Mouse (Mus musculus) Patski (cell line): ENCODE data around the gene Sik3. TPM values are rescaled to one million over a fixed set of nuclear protein-coding genes. Genes with fewer than 3 reads are reported as not detected.

Experiments used
- ATAC-seq: fragments of 100-300 bp; one replicate; pipeline ENCODE4 v1.8.0; 2021
- CTCF ChIA-PET: fragments of 350-600 bp; sonication (Branson Sonifier 250); formaldehyde crosslinking; loops from one replicate; lab custom pipeline; 2022; ENCODE audit warnings: inconsistent platforms; lab: Charles Lee
- POLR2A ChIA-PET: fragments of 350-600 bp; sonication (Branson Sonifier 250); formaldehyde crosslinking; loops from one replicate; lab custom pipeline; 2022; ENCODE audit warnings: antibody characterized with exemption, inconsistent platforms; lab: Charles Lee
- DNase-seq: peaks from one replicate; pipeline ENCODE4 v3.0.0-alpha.2; 2011; ENCODE audit warnings: low read depth, low spot score
- H3K27me3 ChIP-seq: fragments of 371-371 bp; one replicate; pipeline ENCODE4 v1.5.1; 2021
- CTCF ChIP-seq: fragments of 100-300 bp; IDR thresholded peaks from one replicate; pipeline ENCODE4 v1.5.1; 2021
- in situ Hi-C: fragments of 300-500 bp; cut with MboI; formaldehyde crosslinking; loops from 3 replicates; pipeline ENCODE4 v1.11.1; 2018; ENCODE audit warnings: low pct_unique_long_range_greater_than_20kb, mixed read lengths
- polyA plus RNA-seq: library from polyadenylated mRNA; unstranded; gene quantifications from one replicate; pipeline ENCODE4 v1.2.3, GENCODE M21; 2021

The Sik3 gene
- polyA plus RNA-seq, 1 experiment from 2014 or later: 46.2 TPM

- POLR2A ChIA-PET: no interaction called here
- CTCF ChIA-PET: interaction anchor here (1.1 to 3.1 kb wide), 4 partner anchors 10 to 65 kb away, joined by 3 to 24 read pairs (median 5); no protein-coding TSS in a partner anchor
- no peaks in the 10 kb centered on the region for H3K27me3 ChIP-seq
- DNase-seq (no peak), ATAC-seq (no peak)
- no peak for TF ChIP-seq CTCF
- in situ Hi-C loops: no loop called here
Measured at GRCm38 (mm10) chr9:46175300-46175699, 162.7 kb downstream of the Sik3 start.

GRCm38 (mm10) chr9:46175938-46176375 is 163.3 kb downstream of the Sik3 start:
- in situ Hi-C loops: no loop called here
- CTCF ChIA-PET: interaction anchor here (0.6 to 3.1 kb wide), 5 partner anchors 9 to 66 kb away, joined by 3 to 24 read pairs (median 4); no protein-coding TSS in a partner anchor

DNA sequence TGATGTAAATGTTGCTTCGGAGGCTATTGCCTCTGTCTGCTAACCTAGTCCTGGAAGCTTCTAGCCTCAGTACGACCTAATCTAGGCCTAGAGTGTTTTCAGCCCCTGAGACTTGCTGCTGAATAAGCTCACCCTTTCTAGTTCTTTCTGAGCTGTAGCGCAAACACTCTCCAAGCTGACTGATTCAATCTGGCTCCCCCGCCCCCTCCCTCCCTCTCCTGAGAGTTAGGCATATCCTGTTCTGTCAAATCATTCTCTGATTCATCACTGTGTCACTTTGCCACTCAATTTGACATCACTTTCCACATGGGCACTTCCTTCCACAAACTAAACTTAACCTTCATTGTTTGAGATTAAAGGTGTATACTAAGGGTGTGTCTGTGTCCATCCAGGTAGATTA is 164.0 kb downstream of the Sik3 start:
- H3K27me3 ChIP-seq: no peaks in the 10 kb centered on the region
- TF ChIP-seq CTCF: no peak
- CTCF ChIA-PET: interaction anchor here (1.1 to 3.1 kb wide), 2 partner anchors 9 to 66 kb away, joined by 3 to 24 read pairs; no protein-coding TSS in a partner anchor
- DNase-seq: no peak
- POLR2A ChIA-PET: no interaction called here
- in situ Hi-C loops: no loop called here
- no peak for ATAC-seq

More at GRCm38 (mm10) chr9:46175938-46176375, 163.3 kb downstream of the Sik3 start:
- TF ChIP-seq CTCF: no peak
- no peaks in the 10 kb centered on the region for H3K27me3 ChIP-seq
- ATAC-seq: no peak
- POLR2A ChIA-PET: no interaction called here
- no peak for DNase-seq

GRCm38 (mm10) chr9:46178595-46178994 is 166.0 kb downstream of the Sik3 start:
- no peak for DNase-seq
- no peaks in the 10 kb centered on the region for H3K27me3 ChIP-seq
- no peak for ATAC-seq
- TF ChIP-seq CTCF: no peak
- in situ Hi-C loops: no loop called here
- ChIA-PET POLR2A (interaction anchor here (1.0 kb wide), 1 partner anchor 163 kb away, joined by 3 read pairs; no protein-coding TSS in a partner anchor), CTCF (interaction anchor here (1.3 to 2.0 kb wide), 2 partner anchors 13 to 152 kb away, joined by 3 to 6 read pairs; no protein-coding TSS in a partner anchor)

DNA sequence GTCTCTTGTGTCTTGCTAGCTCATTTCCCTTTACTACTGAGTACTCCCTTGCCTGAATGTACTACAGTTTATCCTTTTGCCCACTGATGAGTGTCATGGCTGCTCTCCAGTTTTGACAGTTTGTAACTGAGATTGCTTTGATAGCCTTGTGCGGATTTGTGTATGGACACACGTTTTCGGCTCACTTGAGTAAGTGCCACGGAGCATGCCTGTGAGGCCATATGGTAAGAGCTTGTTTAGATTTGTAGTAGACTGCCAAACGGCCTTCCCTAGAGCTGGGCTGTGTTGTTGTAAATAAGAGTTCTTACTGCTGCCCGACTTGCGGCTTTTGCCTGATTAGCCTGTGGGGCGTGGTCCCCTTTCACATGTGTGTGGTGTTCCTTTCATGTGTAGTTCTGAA is 168.7 kb downstream of the Sik3 start:
- in situ Hi-C loops: no loop called here
- H3K27me3 ChIP-seq: no peaks in the 10 kb centered on the region
- TF ChIP-seq CTCF: no peak
- ChIA-PET CTCF (interaction anchor here (1.1 kb wide), 1 partner anchor 9 kb away, joined by 3 read pairs; no protein-coding TSS in a partner anchor), POLR2A (interaction anchor here (0.5 kb wide), 1 partner anchor 155 kb away, joined by 6 read pairs; no protein-coding TSS in a partner anchor)
- DNase-seq (no peak), ATAC-seq (no peak)

DNA sequence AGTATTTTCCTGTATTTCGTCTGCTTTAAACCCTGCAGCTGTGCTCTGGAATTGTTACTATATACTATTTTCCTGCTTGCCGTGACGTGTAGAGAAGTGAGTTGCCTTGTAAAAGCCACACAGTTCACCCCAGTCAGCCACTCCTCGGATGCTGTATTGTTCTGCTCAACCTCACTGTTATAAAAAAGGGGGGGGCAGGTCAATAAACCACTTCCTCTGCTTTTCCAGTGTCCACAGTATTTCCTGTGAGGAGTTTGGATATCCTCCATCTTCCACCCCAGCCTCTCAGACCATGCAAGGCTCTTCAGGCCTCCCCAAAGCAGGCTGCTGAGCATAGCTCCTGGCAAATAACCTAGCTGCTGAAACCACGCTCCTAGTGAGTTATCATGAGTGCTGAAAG is 171.9 kb downstream of the Sik3 start:
- CTCF ChIA-PET: interaction anchor here (0.8 to 4.5 kb wide), 11 partner anchors 9 to 179 kb away, joined by 3 to 24 read pairs (median 5); no protein-coding TSS in a partner anchor
- H3K27me3 ChIP-seq: no peaks in the 10 kb centered on the region
- POLR2A ChIA-PET: interaction anchor here (0.6 to 1.2 kb wide), 2 partner anchors 66 to 173 kb away, joined by 3 to 7 read pairs; no protein-coding TSS in a partner anchor
- no peak for TF ChIP-seq CTCF
- ATAC-seq: no peak
- in situ Hi-C loops: no loop called here
- DNase-seq: no peak

DNA sequence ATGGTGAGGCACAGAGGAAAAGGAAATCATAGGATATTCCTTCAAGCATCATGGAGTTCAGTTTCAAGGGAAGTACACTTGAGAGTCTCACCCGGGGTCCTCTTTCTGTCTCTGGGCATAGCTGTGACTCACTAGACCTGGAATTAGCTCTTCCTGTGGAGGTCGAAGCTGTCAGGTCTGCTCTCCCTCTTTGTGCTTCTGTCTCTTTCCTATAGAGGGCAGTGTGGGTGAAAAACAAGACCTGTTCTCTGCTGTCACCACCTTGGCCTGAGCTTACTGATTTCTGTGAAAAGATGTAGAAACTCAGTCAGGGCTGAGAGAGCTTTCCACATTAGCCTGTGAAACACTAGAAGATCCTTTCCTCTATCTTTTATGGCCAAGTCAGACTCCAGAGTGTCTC is 172.6 kb downstream of the Sik3 start:
- ATAC-seq (peak; percentile 62), DNase-seq (no peak)
- ChIA-PET CTCF (interaction anchor here (0.7 to 4.5 kb wide), 14 partner anchors 10 to 185 kb away, joined by 3 to 24 read pairs (median 4); no protein-coding TSS in a partner anchor), POLR2A (interaction anchor here (1.2 kb wide), 1 partner anchor 173 kb away, joined by 3 read pairs; no protein-coding TSS in a partner anchor)
- TF ChIP-seq CTCF: peak; percentile 78
- H3K27me3 ChIP-seq: no peaks in the 10 kb centered on the region
- in situ Hi-C loops: no loop called here

DNA sequence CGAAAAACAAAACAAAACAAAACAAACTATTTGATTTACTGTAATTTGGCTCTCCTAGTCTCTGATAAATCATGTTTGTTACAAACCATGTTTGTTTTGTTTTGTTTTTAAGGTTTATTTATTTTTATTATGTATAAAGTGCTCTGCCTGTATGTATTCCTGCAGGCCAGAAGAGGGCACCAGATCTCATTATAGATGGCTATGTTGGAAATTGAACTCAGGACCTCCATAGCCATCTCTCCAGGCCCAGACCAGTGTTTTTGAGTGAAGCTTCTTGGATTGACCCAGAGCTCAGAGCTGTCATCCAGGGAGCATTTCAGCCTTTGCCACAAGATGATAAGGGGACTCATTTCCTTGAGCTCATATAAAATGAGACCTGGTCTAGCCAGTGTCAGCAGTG is 173.8 kb downstream of the Sik3 start:
- POLR2A ChIA-PET: interaction anchor here (0.6 kb wide), 1 partner anchor 170 kb away, joined by 3 read pairs; no protein-coding TSS in a partner anchor
- CTCF ChIA-PET: interaction anchor here (0.8 to 4.5 kb wide), 7 partner anchors 11 to 171 kb away, joined by 3 to 24 read pairs (median 4); no protein-coding TSS in a partner anchor
- no peaks in the 10 kb centered on the region for H3K27me3 ChIP-seq
- in situ Hi-C loops: no loop called here
- peak; percentile 45 for TF ChIP-seq CTCF
- ATAC-seq (no peak), DNase-seq (no peak)

DNA sequence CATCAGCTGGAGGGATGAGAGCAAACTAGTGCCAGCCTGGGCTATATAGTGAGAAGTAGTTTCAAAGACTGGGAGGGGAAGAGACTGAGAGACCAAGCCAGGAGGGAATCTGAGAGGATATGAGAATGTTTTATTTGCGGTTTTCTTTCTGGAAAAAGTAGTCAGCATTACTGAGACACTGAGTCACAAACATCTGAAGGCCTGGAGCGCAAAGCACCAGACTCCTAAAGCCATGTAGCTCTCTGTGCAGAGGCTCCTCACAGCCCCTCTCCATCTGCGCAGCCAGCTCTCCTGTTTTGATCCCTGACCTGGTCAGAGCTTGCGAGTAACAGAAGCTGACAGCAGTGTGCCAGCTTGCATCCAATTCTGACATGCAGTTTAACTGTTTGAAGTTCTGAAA is 175.8 kb downstream of the Sik3 start:
- TF ChIP-seq CTCF: no peak
- ChIA-PET POLR2A (interaction anchor here (1.2 to 1.3 kb wide), 2 partner anchors 191 to 205 kb away, joined by 3 to 4 read pairs; no protein-coding TSS in a partner anchor), CTCF (interaction anchor here (0.7 to 4.5 kb wide), 6 partner anchors 28 to 199 kb away, joined by 3 to 23 read pairs (median 5); no protein-coding TSS in a partner anchor)
- DNase-seq: peak; percentile 59
- in situ Hi-C loops: no loop called here
- peak; percentile 79 for ATAC-seq
- no peaks in the 10 kb centered on the region for H3K27me3 ChIP-seq

DNA sequence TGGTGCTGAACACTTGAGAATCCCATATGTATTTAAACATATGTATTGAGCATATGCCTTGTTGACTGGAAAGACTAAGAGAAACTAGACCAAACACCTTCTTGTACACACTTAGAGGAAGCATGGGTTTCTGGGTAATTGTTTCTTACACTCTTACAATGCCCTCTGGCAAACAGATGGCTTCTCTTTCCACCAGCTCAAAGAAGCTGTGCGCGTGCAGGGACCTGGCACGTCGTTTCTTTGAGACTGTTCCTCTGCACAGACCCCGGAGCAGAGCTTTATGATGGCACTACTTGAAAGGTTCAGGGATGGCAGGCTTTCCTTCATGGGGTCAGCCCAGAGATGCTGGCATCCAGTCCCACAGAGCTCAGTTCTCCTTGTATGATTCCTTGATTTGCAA is 176.3 kb downstream of the Sik3 start:
- ChIA-PET POLR2A (interaction anchor here (1.3 kb wide), 1 partner anchor 206 kb away, joined by 4 read pairs; no protein-coding TSS in a partner anchor), CTCF (interaction anchor here (0.7 to 1.8 kb wide), 5 partner anchors 27 to 200 kb away, joined by 3 to 6 read pairs (median 5); no protein-coding TSS in a partner anchor)
- no peak for TF ChIP-seq CTCF
- no peak for ATAC-seq
- H3K27me3 ChIP-seq: no peaks in the 10 kb centered on the region
- DNase-seq: no peak
- in situ Hi-C loops: no loop called here
